Mouse (Mus musculus) hindbrain, embryonic 15.5 days (tissue): ENCODE data around the gene Rpl14. TPM values are rescaled to one million over a fixed set of nuclear protein-coding genes. Genes with fewer than 3 reads are reported as not detected.

Source experiments
- ATAC-seq: fragments of 200-750 bp; cut with Nextera tagmentation; 2 replicates; pipeline ENCODE4 v1.8.0; 2017; ENCODE audit warnings: low read depth, moderate number of reproducible peaks, moderate TSS enrichment; ENCODE audit not compliant: low FRiP score
- H3K27ac ChIP-seq: fragments of 300-500 bp; sonication (generic); replicated peaks from 2 replicates; pipeline ENCODE4 v1.5.1; 2015; ENCODE audit warnings: mild to moderate bottlenecking, inconsistent platforms
- H3K27me3 ChIP-seq: fragments of 300-500 bp; sonication (generic); 2 replicates; pipeline ENCODE4 v1.6.1; 2015; ENCODE audit warnings: control low read depth, inconsistent platforms
- H3K36me3 ChIP-seq: fragments of 300-500 bp; sonication (generic); 2 replicates; pipeline ENCODE4 v1.6.1; 2015; ENCODE audit warnings: control low read depth, inconsistent platforms
- H3K4me1 ChIP-seq: fragments of 300-500 bp; sonication (generic); replicated peaks from 2 replicates; pipeline ENCODE4 v1.6.1; 2015; ENCODE audit warnings: control low read depth, inconsistent platforms
- H3K4me2 ChIP-seq: fragments of 300-500 bp; sonication (generic); 2 replicates; pipeline ENCODE4 v1.6.1; 2015; ENCODE audit warnings: moderate library complexity, mild to moderate bottlenecking, inconsistent platforms
- H3K4me3 ChIP-seq: fragments of 300-500 bp; sonication (generic); 2 replicates; pipeline ENCODE4 v1.5.1; 2015; ENCODE audit warnings: mild to moderate bottlenecking, inconsistent platforms
- H3K9ac ChIP-seq: fragments of 300-500 bp; sonication (generic); 2 replicates; pipeline ENCODE4 v1.6.1; 2015; ENCODE audit warnings: inconsistent platforms
- H3K9me3 ChIP-seq: fragments of 300-500 bp; sonication (generic); 2 replicates; pipeline ENCODE4 v1.6.1; 2016; ENCODE audit warnings: control low read depth, inconsistent platforms
- WGBS: fragments of 180-500 bp; shearing (Covaris S2); methylation state at CpG from one replicate; pipeline ENCODE4 v1.1.7; 2015; 5-methylcytosine and 5-hydroxymethylcytosine counted together
- polyA plus RNA-seq: library from polyadenylated mRNA; unstranded; fragments of >200 nt; fragmentation: Nextera tagmentation; extraction: Ambion mirVana; gene quantifications from 2 replicates; pipeline ENCODE4 v1.2.1, GENCODE M21; 2015

The Rpl14 gene
- polyA plus RNA-seq, 1 experiment from 2014 or later = 408 TPM

DNA sequence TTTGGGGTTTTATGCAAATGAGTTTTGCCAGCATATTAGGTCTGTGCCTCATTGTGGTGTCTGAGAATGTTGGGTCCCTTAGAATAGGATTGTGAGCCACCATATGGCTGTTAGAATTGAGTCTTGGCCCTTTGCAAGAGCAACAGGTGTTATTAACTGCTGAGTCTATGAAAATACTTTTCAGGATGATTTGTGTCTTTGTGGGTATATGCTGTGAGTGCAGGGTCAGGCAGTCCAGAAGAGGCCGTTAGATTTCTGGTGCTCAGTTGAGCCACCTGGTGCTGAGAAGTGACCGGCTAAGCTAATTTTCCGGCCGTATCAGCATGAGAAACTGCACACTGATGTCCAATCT lies 5.4 kb downstream of the Rpl14 start:
- Histone ChIP-seq H3K4me3 (peak overlapping the region; percentile 75), H3K4me2 (peak overlapping the region; percentile 87), H3K27ac (peak overlapping the region; percentile 80), H3K9ac (no peak overlapping the region), H3K27me3 (no peaks in the 10 kb centered on the region), H3K9me3 (no peaks in the 10 kb centered on the region), H3K36me3 (peaks cover 33% of the 10 kb centered on the region), H3K4me1 (peaks cover 29% of the 10 kb centered on the region)
- WGBS = 4% methylated on average over 4 of the region's 4 CpGs
- peak; percentile 24; the same call in 1 of the 2 replicates for ATAC-seq

- WGBS = under 1% methylated on average over 43 of the region's 43 CpGs
- peak overlapping the region; percentile 87 for H3K4me2 ChIP-seq
- H3K36me3 ChIP-seq = peaks cover 33% of the 10 kb centered on the region
- peak overlapping the region; percentile 76 for H3K9ac ChIP-seq
- ATAC-seq = peak; percentile 90
- H3K4me1 ChIP-seq = peaks cover 29% of the 10 kb centered on the region
- H3K9me3 ChIP-seq = no peaks in the 10 kb centered on the region
- H3K27me3 ChIP-seq = no peaks in the 10 kb centered on the region
- H3K4me3 ChIP-seq = peak overlapping the region; percentile 75
- peak overlapping the region; percentile 80 for H3K27ac ChIP-seq
Observed at GRCm38 (mm10) chr9:120577133-120577651, 5.9 kb downstream of the Rpl14 start.

DNA sequence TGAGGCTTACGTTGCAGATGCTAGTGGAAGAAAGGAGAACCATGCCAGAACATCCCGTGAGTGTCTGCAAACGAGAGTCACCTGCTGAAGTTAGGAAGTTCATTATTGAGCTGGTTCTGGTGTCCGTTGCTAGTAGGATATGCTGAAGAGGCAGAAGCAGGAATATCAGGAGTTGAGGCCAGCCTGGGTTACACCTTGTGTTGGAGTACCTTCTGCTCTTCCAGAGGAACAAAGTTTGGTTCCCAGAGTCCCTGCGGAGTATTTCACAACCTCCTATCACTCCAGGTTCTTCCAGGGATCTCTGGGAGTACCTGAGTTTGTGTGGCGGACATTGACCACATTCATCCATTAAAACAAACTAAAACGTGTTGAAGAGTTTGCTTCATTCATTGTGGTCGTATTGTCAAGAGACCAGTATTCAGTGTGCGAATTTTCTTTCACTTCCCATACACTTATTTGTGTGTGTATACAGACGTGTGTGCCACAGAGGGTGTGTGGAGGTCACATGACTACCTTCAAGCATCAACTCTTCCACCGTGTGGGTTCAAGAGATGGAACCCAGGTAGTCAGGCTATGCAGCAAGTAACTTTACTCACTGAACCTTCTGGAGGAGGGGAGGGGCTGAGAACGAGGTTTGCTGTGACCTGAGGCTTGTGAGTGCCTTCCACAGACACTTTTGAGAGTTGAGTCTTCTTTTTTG lies 6.6 kb downstream of the Rpl14 start:
- 58% methylated on average over 12 of the region's 12 CpGs for WGBS
- peaks cover 29% of the 10 kb centered on the region for H3K4me1 ChIP-seq
- peak overlapping the region; percentile 80 for H3K27ac ChIP-seq
- peak overlapping the region; percentile 87 for H3K4me2 ChIP-seq
- H3K9ac ChIP-seq = peak overlapping the region; percentile 76
- no peaks in the 10 kb centered on the region for H3K27me3 ChIP-seq
- peaks cover 32% of the 10 kb centered on the region for H3K36me3 ChIP-seq
- no peaks in the 10 kb centered on the region for H3K9me3 ChIP-seq
- no peak for ATAC-seq
- peak overlapping the region; percentile 75 for H3K4me3 ChIP-seq

DNA sequence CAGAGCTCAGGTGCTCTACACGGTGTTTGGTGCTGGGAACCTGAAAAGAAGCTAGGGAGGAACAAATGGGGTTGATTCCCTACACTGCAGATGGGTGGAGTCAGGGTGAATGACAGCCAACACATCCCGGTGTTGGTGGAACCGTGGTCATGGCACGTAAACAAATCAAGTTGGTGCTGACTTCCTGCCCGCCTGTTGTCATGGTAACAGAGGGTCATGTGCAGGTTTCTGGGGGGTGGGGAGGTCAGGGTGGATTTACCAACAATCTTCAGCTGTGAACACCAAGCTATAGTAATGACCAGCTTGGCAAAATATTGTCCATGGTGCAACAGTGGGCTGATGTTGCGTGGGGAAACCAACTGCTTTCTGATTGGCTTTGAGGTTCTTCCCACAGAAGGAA lies 7.5 kb downstream of the Rpl14 start:
- WGBS = 52% methylated on average over 6 of the region's 6 CpGs

GRCm38 (mm10) chr9:120579808-120580207 lies 8.6 kb downstream of the Rpl14 start:
- H3K27me3 ChIP-seq = no peaks in the 10 kb centered on the region
- ATAC-seq = no peak
- H3K4me2 ChIP-seq = no peak overlapping the region
- H3K4me3 ChIP-seq = no peak overlapping the region
- no peak overlapping the region for H3K27ac ChIP-seq
- H3K9ac ChIP-seq = no peak overlapping the region
- H3K36me3 ChIP-seq = peaks cover 16% of the 10 kb centered on the region
- 70% methylated on average over 7 of the region's 7 CpGs for WGBS
- H3K9me3 ChIP-seq = no peaks in the 10 kb centered on the region
- H3K4me1 ChIP-seq = peaks cover 31% of the 10 kb centered on the region

More for the DNA sequence above, 7.5 kb downstream of the Rpl14 start:
- Histone ChIP-seq H3K4me1 (peaks cover 31% of the 10 kb centered on the region), H3K9ac (no peak overlapping the region), H3K4me2 (no peak overlapping the region), H3K27me3 (no peaks in the 10 kb centered on the region), H3K36me3 (peaks cover 25% of the 10 kb centered on the region), H3K4me3 (no peak overlapping the region), H3K9me3 (no peaks in the 10 kb centered on the region), H3K27ac (no peak overlapping the region)
- no peak for ATAC-seq

DNA sequence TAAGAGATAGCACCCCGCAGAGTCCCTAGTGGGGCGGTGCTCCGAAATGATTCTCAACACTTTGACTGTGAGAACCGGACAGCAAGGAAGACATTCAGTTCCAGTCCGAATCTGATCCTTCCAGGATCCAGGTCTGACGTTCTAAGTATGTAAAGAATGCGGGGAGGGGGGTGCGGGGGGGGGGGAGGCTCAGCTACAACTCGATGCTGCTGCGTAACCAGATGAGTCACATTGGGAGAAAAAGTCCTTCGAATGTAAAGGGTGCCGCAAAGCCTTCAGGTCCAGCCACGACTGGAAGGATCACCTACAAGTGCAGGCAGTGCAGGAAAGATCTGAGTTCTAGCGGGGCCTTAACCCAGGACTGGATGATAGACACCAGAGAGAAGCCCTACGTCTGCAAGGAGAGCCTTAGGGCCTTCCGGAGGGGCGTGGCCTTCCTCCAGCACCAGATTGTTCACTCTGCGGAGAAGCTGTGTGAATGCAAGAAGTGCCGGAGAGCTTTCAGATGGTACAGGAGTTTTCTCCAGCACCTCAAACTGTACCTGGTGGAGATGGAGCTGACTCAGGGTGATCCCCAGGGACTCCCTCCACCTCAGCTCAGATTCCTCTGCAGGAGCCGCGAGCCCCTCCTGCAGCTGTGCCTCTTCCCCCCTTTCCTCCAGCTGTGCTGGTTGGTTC lies 10.8 kb downstream of the Rpl14 start:
- H3K27me3 ChIP-seq = no peaks in the 10 kb centered on the region
- H3K9me3 ChIP-seq = no peaks in the 10 kb centered on the region
- peak overlapping the region; percentile 67 for H3K4me2 ChIP-seq
- WGBS = 25% methylated on average over 21 of the region's 21 CpGs
- H3K36me3 ChIP-seq = no peaks in the 10 kb centered on the region
- peak overlapping the region; percentile 25; the same call in 1 of the 2 replicates for H3K9ac ChIP-seq
- peak overlapping the region; percentile 31 for H3K4me3 ChIP-seq
- H3K27ac ChIP-seq = 0 out of 2 replicates have a peak overlapping the region, but pooled peaks have one; percentile 38
- H3K4me1 ChIP-seq = peaks cover 23% of the 10 kb centered on the region
- ATAC-seq = peak; percentile 52

GRCm38 (mm10) chr9:120582619-120583308 lies 11.5 kb downstream of the Rpl14 start:
- 13% methylated on average over 28 of the region's 28 CpGs for whole genome bisulfite sequencing
- H3K4me3 ChIP-seq = peak overlapping the region; percentile 31

GRCm38 (mm10) chr9:120583314-120583713 lies 12.1 kb downstream of the Rpl14 start:
- H3K4me3 ChIP-seq = 0 out of 2 replicates have a peak overlapping the region, but pooled peaks have one; percentile 31
- H3K9me3 ChIP-seq = no peaks in the 10 kb centered on the region
- WGBS = 84% methylated on average over 3 of the region's 3 CpGs
- no peaks in the 10 kb centered on the region for H3K36me3 ChIP-seq
- peaks cover 15% of the 10 kb centered on the region for H3K4me1 ChIP-seq
- ATAC-seq = no peak
- H3K27me3 ChIP-seq = no peaks in the 10 kb centered on the region
- no peak overlapping the region for H3K9ac ChIP-seq
- H3K4me2 ChIP-seq = peak overlapping the region; percentile 67
- no peak overlapping the region; the same call in 1 of the 2 replicates for H3K27ac ChIP-seq

More at GRCm38 (mm10) chr9:120582619-120583308, 11.5 kb downstream of the Rpl14 start:
- peak; percentile 86 for ATAC-seq
- no peaks in the 10 kb centered on the region for H3K9me3 ChIP-seq
- H3K4me2 ChIP-seq = peak overlapping the region; percentile 67
- no peaks in the 10 kb centered on the region for H3K36me3 ChIP-seq
- peak overlapping the region; percentile 25; the same call in 1 of the 2 replicates for H3K9ac ChIP-seq
- H3K27me3 ChIP-seq = no peaks in the 10 kb centered on the region
- peaks cover 20% of the 10 kb centered on the region for H3K4me1 ChIP-seq
- peak overlapping the region; percentile 38; the same call in 1 of the 2 replicates for H3K27ac ChIP-seq

- H3K36me3 ChIP-seq = no peaks in the 10 kb centered on the region
- H3K27me3 ChIP-seq = no peaks in the 10 kb centered on the region
- H3K4me1 ChIP-seq = peaks cover 15% of the 10 kb centered on the region
- H3K4me3 ChIP-seq = no peak overlapping the region
- WGBS = 11% methylated on average over 3 of the region's 3 CpGs
- H3K27ac ChIP-seq = no peak overlapping the region
- H3K9me3 ChIP-seq = no peaks in the 10 kb centered on the region
- H3K9ac ChIP-seq = no peak overlapping the region
- H3K4me2 ChIP-seq = no peak overlapping the region
- no peak for ATAC-seq
Observed at GRCm38 (mm10) chr9:120586546-120586945, 15.3 kb downstream of the Rpl14 start.

DNA sequence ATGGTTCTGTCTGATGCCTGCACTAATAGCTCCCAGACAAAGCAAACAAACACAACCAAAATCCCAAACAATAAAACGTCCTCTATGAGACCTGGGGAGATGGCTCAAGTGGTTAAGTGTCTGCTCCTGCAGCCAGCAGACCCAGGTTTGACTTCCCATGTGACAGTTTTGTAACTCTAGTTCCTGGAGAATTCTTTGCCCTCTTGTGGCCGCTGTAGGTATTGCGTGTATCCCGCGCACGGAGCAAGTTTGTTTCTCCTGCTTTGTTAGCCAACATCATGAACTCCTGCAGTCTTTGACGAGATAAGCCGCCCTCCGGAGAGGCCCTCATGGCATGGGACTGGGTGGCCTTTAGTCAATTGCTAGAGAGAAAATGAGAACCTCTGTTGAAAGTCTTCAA lies 20.2 kb downstream of the Rpl14 start:
- Histone ChIP-seq H3K9ac (no peak overlapping the region), H3K4me3 (no peak overlapping the region), H3K36me3 (no peaks in the 10 kb centered on the region), H3K27me3 (no peaks in the 10 kb centered on the region), H3K9me3 (no peaks in the 10 kb centered on the region), H3K27ac (no peak overlapping the region), H3K4me1 (peaks cover 12% of the 10 kb centered on the region), H3K4me2 (no peak overlapping the region)
- 4% methylated on average over 9 of the region's 9 CpGs for WGBS
- ATAC-seq = no peak

DNA sequence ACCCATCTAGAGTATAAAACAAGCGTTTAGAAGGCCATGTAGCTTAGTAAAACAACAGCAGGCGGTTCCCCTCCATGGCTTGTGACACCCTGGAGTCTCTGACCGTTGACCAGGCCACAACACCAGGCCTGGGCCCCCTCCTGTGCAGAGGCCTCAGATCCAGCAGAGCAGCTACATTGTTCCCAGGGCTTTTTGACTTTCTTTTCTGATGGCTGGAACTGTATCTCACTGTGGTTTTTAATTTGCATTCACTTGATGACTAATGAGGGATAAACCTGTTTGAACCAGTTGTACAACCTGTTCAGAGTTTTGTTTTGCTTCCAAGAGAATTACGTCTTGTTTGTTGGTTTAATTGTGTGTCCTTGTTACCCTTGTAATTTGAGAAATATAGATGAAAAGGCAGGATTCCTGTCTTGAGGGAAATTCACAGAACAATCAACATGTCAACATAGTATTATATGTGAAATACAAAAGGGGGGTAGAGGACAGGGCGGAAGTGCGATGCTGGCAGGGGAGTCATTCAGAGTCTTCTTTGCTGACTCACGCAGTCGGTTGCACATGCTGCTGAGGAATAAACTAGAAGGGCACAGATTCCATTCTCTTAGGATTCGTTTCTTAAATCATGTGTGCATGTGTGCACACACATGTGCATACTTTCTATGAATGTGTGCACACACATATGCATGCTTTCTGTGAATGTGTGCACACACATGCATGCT lies 22.3 kb downstream of the Rpl14 start:
- ATAC-seq = no peak
- no peak overlapping the region for H3K4me2 ChIP-seq
- no peaks in the 10 kb centered on the region for H3K9me3 ChIP-seq
- no peak overlapping the region for H3K27ac ChIP-seq
- peaks cover 12% of the 10 kb centered on the region for H3K4me1 ChIP-seq
- no peaks in the 10 kb centered on the region for H3K27me3 ChIP-seq
- H3K4me3 ChIP-seq = no peak overlapping the region
- 48% methylated on average over 9 of the region's 9 CpGs for WGBS
- no peaks in the 10 kb centered on the region for H3K36me3 ChIP-seq
- H3K9ac ChIP-seq = no peak overlapping the region
